Mouse (Mus musculus): ENCODE measurements at regions not wholly inside any gene's neighbourhood (a gene's known extent, or its start where the extent isn't known, plus 50 kb on each side); places are given as distances from the start of the nearest gene placed in this dataset.

DNA sequence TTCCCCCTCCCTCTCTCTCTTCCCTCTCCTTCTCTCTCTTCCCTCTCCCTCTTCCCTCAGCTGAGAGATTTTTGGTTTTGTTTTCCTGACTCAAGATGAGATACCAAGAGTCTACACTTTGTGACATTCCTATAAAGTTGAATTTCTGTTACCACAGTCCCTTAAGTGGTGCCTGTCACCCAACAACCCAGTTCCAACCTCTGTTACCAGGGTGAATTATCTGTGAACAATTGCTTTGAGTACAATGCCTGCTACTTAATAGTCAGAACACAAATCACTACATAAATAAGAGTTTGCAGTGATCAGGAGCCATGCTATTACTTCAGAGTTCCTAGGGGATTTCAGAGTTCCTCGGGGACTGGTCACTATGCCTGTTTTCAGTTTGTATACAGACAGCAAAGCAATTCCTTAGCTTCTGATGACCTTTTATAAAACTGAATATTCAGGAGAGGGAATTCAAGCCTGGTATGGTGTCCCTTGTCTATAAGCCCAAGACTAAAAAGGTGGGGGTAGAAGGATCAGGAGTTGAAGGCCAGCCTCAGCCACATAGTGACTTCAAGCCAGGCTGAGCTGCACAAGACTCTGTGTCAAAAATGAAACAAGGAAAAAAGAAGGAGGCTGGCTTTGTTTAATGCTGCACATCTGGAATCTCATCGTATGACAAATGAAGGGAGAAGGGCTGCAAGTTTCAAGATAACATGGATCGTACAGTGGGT lies 99.2 kb upstream of the F13a1 start:
- DNase-seq (ENCODE audit: low spot score), result no peak

DNA sequence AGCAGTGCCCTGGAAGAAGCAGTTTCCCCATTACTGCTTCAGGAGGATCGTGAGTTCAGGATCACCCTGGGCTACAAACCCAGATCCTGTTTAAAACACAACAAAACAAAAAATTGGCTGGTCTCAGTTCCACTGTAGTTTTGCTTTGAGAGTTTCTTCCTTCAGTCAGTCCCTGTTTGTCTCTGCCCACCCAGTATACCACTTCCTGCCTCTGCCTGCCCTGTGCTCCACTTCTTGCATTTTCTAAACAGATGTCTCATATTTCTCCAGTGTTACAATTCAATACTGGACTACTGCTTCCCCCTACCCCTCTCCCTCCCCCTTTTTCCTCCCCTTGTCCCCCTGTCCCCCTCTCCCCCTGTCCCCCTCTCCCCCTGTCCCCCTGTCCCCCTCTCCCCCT lies 98.6 kb upstream of the F13a1 start:
- no peak for DNase-seq (ENCODE audit: low spot score)

DNA sequence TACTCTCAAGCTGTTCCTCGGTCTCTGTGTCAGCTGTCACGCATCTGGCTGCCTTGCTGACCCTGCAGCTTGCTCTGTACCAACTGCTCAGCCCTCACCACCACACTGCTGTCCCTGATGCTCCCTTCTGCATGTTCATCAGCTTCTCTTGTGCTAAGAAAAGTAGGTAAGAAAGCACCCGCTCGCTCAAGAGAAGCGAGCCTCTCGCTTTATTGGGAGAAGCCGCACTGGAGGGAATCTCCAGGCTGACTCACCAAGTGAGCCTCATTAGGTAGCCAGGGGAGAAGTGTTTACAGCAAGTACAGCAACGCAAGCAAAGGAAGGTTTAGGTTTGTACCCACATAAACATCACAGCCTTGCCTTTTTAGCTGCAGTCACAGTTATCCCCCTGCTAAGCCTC lies 97.7 kb upstream of the F13a1 start:
- no peak for DNase-seq (ENCODE audit: low spot score)

GRCm38 (mm10) chr13:37142812-37143211 lies 92.8 kb upstream of the F13a1 start:
- DNase-seq (ENCODE audit: low spot score), result no peak

DNA sequence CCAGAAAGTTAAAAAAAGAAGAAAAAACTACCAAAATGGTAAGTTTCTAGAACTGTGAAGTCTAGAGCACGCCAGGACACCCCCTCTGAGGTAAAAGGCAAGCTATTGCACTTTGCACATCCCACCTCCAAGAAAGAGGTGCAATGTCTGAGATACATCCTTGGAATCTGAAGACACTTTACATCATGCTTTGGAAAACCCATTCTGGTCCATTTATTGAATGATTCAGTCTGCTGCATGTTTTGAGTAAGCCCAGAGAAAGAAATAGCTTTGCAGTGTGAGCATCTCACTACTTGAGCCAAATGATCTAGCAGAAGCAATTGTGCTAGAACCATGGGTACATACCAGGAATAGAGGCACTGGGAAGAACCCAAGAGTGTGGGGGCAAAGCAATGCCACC lies 85.1 kb upstream of the F13a1 start:
- DNase-seq (ENCODE audit: low spot score), result no peak

DNA sequence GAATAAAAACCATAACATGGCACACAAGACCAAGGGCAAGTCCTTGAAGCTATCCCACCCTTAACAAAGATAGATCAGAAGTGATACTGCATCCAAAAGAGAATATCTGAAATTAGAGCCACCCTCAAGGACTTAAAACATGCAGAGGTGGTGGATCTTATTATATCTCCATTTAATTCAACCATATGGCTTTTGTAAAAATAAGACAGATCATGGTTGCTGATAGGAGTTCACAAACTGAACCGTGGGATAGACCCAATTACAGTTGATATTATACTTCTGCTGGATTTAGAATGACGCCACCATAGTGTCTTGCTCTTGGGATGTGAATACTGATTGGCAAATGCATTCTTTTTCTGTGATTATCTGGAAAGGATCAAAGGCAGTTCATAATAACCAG lies 84.5 kb upstream of the F13a1 start:
- no peak for DNase-seq (ENCODE audit: low spot score)

DNA sequence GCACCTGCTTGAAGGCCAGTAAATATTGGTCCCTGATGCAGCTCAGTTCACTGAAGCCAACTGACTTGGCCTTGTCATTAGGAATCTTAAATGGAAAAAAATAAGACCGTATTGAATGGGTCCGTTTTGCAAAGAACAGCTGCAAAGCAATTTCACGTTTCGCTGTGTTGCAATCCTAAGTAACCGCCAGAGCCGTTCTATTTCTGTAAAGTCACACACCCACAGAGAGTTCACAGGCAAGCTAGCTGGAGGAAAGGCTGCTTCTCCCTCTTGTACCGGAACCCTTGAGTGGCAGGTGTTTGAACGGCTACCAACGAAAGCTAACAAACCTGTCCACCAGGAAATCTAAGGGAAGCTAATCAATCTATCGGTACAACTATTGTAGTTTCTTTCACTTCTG lies 80.6 kb upstream of the F13a1 start:
- peak; percentile 3 for DNase-seq (ENCODE audit: low spot score)

DNA sequence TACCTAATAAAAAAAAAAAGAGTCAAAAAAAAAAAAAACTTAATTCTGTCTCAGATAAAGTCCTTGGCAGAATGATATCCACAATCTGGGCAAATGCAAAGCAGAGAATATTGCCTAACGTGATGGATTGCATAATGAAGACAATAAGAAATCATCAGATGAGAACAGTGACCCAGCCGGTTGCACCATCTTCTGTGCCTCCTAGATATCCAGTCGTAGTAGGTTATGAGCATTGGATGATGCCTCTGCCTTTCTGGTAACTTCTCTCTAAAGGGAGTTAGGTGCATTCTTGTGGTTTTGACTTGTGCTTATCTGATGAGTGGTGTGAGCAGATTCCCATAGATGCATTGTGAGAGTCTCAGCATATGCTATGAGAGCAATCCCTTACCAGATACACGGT lies 71.6 kb upstream of the F13a1 start:
- no peak for DNase-seq (ENCODE audit: low spot score)

- DNase-seq (ENCODE audit: low spot score), result no peak
These were observed 70.2 kb upstream of the F13a1 start for GRCm38 (mm10) chr13:37120219-37120618.

DNA sequence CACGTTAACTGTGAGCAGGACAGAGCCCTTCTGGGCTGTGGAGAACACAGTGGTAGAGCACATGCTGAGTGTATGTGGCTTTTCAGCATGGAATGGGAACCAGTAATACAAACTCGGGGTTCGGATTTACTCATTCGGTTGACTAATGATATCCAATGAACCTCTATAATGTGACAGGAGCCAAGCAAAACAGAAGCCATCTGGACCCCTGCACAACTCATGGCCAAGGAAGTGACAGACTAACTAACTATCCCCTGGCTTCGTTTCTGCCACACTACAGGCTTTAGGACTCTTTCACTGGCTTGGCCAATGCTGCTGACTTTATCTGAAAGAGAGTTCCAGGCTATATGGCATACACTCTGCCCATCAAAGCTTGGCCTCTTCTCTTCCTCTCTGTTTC lies 64.3 kb upstream of the F13a1 start:
- DNase-seq (ENCODE audit: low spot score), result no peak

DNA sequence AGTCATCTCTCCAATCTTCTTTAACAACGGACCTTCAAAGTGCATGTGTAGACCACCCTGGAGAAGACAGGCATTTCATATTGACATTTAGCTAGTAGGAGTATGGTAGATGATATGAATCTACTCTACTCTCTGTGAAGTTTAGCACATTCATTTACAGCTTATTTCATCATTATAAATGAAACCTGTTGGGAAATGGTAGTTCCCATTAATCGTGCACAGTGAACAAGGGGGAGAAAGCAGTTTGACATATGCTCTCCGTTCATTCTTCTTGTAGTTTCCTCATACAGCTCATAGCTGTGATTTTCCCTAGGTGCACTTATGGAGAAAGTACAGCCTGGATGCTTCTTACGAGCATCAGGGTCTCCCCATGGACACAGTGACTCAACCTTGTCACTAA lies 61.7 kb upstream of the F13a1 start:
- DNase-seq (ENCODE audit: low spot score), result no peak

DNA sequence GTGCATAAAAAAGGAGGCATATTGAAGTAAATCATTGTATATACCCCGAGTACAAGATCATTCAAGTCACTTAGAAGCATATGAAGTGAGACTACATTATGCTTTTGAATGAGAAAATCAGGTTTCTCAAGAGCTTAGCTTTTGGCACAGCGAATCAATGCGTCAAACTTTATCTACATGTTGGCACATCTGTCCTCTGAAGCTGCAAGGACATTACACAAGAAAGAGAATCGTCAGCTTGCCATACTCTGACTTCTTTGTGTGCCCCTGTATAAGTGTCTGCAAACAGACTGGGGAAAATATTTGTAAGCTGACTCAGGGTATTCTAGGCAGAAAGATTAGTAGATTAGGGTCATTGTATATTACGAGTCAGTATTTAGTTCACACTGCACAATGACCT lies 57.7 kb upstream of the F13a1 start:
- DNase-seq (ENCODE audit: low spot score), result no peak

DNA sequence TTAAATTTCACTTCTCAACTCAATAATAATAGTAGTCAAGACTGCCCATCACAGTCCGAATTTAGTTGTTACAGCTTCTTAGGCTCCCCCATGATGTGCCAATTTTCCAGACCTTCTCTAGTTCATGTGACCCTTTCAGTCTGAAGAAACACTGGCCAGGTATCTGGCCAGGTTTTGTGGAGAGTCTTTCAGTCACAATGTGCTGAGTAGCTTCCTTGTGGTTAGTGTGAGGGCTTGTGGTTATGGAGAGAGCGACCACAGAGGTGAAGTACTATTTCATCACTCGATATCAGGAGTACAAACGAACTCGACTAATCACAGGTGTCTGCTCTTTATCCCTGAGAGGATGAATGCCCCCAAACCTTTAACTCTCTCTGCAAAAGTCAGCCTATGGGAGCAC lies 56.0 kb upstream of the F13a1 start:
- no peak for DNase-seq (ENCODE audit: low spot score)

DNA sequence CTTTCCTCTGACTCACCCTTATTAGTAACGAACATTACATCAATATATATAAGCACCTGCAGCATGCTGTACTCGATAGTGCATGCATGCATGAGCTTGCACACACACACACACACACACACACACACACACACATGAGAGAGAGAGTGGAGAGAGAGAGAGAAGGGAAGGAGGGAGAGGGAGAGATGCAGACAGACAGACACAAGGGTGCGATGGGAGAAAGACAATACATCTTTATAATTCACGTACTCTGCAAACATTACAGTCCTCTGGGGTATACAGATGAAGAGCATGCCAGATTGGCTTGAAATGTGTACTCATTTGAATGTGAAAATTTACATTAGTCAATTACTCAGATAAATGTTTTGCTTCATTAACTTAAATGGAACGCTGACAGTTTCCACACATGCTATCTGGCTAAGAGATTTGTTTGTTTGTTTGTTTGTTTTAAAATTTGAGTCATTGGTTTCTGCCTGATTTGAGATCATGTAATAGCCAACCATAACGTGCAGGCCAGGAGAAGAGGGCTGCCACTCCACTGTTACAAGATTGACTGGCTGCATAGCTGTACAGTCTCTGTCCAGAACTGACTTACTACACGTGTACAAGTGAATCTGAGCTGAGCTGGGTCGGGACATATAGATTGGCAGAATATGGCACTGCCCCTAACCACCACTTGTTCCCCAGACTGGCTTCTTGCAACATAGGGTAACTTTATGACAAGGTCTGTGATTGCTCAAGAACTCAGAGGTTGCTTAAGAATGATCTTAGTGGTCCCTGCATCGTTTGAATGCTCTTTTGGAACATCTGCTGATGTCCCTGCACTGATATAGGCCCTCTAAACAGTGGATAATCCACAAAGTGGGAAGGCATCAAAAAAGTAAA lies 54.6 kb upstream of the F13a1 start:
- DNase-seq (ENCODE audit: low spot score), result no peak

DNA sequence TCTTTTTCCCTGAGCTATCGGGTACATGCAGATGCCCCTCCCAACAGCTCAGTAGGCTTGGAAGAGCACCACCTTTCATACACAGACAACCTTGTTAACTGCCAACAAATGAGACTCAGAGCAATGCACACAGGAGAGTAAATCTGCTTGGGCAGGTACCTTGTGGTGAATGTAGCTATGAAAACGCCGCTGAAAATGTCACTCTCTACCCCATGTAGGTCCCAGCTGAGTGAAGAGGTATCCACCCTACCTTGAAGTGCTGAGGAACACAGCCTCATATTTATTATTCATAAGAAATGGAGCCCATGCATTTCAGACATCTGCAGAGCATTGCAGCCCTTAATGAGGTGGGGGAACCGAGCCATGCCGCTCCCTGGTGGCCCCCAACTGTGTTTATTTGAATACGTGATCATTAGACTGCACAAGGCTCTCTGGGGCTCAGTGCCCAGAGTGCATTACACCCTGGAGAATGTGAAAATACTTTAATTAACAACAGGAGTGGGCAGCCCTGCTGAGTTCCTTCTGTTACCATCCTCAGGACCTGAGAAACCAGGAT lies 53.8 kb upstream of the F13a1 start:
- DNase-seq (ENCODE audit: low spot score), result no peak

GRCm38 (mm10) chr13:37101755-37102154 lies 51.7 kb upstream of the F13a1 start:
- DNase-seq (ENCODE audit: low spot score), result no peak
